Mouse (Mus musculus) cerebellum, adult 2 months (tissue): Measurements from ENCODE around the gene Ddb1. TPM values are rescaled to one million over a fixed set of nuclear protein-coding genes. Genes with fewer than 3 reads are reported as not detected.

ENCODE experiments used
- DNase-seq, 2 experiments: peaks; one replicate each; pipeline ENCODE4 v3.0.0; 2021
- H3K27ac ChIP-seq: fragments of 200-500 bp; 2 replicates; pipeline ENCODE4 v1.5.1; 2012; ENCODE audit warnings: low read length, control low read depth, inconsistent platforms; ENCODE audit not compliant: insufficient read depth
- H3K27me3 ChIP-seq: fragments of 200-500 bp; 2 replicates; pipeline ENCODE4 v1.6.1; 2012; ENCODE audit warnings: inconsistent platforms, mild to moderate bottlenecking, low read length, moderate library complexity; ENCODE audit not compliant: control insufficient read depth, insufficient read depth
- H3K4me1 ChIP-seq: fragments of 200-500 bp; 2 replicates; pipeline ENCODE4 v1.6.1; 2011; ENCODE audit warnings: low read length; ENCODE audit not compliant: control insufficient read depth, insufficient read depth
- H3K4me3 ChIP-seq: fragments of 200-500 bp; replicated peaks from 2 replicates; pipeline ENCODE3; 2011; ENCODE audit warnings: mild to moderate bottlenecking, low read depth, low read length, control low read depth; ENCODE audit not compliant: insufficient read depth
- CTCF ChIP-seq: fragments of 200-500 bp; IDR thresholded peaks from 2 replicates; pipeline ENCODE4 v1.5.1; 2011; ENCODE audit warnings: low read depth, mild to moderate bottlenecking, control low read depth, low read length, moderate library complexity, borderline replicate concordance; ENCODE audit not compliant: insufficient read depth
- POLR2A ChIP-seq: fragments of 200-500 bp; IDR thresholded peaks from 2 replicates; pipeline ENCODE4 v1.6.1; 2011; ENCODE audit warnings: low read length, control low read depth, borderline replicate concordance; ENCODE audit not compliant: insufficient read depth
- WGBS: fragments of 180-500 bp; shearing (Covaris S2); methylation state at CpG from one replicate; pipeline ENCODE4 v1.1.7; 2018; 5-methylcytosine and 5-hydroxymethylcytosine counted together
- polyA plus RNA-seq: library from polyadenylated mRNA; depleted of rRNA; stranded (reverse); fragments of >200 nt; gene quantifications from 2 replicates; pipeline ENCODE4 v1.2.3, GENCODE M21; 2012; rRNA removed

Ddb1 gene
- polyA plus RNA-seq, 1 experiment: 148 TPM

- TF ChIP-seq POLR2A (no peak), CTCF (no peak)
- no peak overlapping the region for H3K27ac ChIP-seq
- 88% methylated on average over 16 of the region's 16 CpGs for WGBS
- DNase-seq: no peak
- peaks cover 5% of the 10 kb centered on the region; the same call in 1 of the 2 replicates for H3K4me1 ChIP-seq
- no peak overlapping the region for H3K4me3 ChIP-seq
- no peaks in the 10 kb centered on the region for H3K27me3 ChIP-seq
Measured at GRCm38 (mm10) chr19:10676656-10677055, 71.5 kb downstream of the Ddb1 start.

DNA sequence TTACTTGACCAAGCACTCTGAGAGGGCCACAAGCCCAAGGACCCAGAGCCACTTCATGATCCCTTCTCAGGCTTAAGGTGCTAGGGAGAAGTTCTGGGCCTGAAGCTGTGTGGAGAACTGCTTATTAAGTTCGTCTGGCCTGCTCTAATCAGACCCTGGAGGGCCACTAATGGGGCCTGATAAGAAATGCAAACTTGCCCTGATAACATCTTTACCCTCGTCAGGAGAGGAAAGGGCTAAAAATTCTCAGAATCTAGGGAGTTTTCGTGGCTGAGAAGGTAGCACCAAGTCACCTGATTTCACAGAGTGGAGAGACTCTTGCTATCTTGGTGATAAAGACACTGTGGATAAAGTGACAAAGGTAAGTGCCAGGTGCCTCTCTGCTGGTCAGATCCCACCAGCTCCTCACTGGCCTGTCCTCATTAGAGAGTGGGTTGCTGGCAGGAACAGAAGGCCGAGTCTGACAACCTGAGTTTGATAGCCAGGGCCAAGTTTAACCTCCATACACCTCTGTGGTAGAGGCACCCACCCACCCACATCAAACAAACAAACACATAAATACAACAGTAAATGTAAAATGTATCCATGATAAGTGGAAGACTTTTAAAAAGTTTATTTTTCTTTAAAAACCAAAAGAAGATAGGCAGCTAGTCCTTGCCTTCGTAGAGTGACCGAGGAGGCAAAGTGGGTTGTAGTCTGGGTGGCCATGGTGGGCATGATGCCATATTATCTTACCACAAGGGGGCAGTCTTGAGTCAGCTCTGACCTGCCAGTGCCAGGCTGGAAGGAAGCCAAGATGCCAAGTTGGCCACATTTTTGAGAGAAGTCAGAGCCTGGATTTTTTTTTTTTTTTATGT, 73.0 kb downstream of the Ddb1 start, which contains the start of gene Pga5:
Gene Pga5 (minus strand): TSS at position 157 of the 857 bp plus-strand sequence.
- Histone ChIP-seq H3K27me3 (no peaks in the 10 kb centered on the region), H3K4me3 (no peak within 1 kb of the TSS), H3K27ac (peak within 1 kb of the TSS; percentile 52; the same call in 1 of the 2 replicates), H3K4me1 (peaks cover 5% of the 10 kb centered on the region; the same call in 1 of the 2 replicates)
- 31% methylated on average over 6 of the region's 6 CpGs for WGBS
- DNase-seq: peak; percentile 87 to 93
- TF ChIP-seq POLR2A (no peak), CTCF (peak; percentile 97)

DNA sequence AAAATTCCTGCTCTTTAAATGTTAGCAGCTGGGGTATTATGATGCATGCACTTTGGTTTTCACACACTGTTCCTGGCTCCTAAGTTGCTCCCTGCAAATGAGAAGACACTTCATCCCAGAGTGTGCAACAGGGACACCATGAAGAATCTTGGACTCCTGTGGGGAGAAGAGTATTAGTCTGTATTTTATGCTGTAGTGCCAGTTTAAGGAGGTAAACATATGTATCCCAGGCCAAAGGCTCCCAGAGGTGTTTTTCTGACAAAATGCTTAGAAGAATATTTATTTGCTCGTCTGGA, 73.6 kb downstream of the Ddb1 start:
- Histone ChIP-seq H3K27me3 (no peaks in the 10 kb centered on the region), H3K27ac (peak overlapping the region; percentile 52; the same call in 1 of the 2 replicates), H3K4me3 (no peak overlapping the region), H3K4me1 (peaks cover 5% of the 10 kb centered on the region; the same call in 1 of the 2 replicates)
- no peak for TF ChIP-seq CTCF
- no peak for TF ChIP-seq POLR2A
- no peak for DNase-seq
- 82% methylated on average over 1 of the region's 1 CpGs for WGBS

Other genes with a start within 250 kb of the Ddb1 start
- 173 and 187 TPM in 2 replicates for gene Syt7, start 216.2 kb upstream of the Ddb1 start, polyA plus RNA-seq
- gene Lrrc10b, start 147.9 kb upstream of the Ddb1 start, polyA plus RNA-seq: 0.54 and 0.57 TPM in 2 replicates
- 1.3 and 1.8 TPM in 2 replicates for gene Ppp1r32, start 122.4 kb upstream of the Ddb1 start, polyA plus RNA-seq
- 91.9 and 94.7 TPM in 2 replicates for gene Cpsf7, start 80.1 kb upstream of the Ddb1 start, polyA plus RNA-seq
- 60.4 and 61.5 TPM in 2 replicates for gene Sdhaf2, start 79.2 kb upstream of the Ddb1 start, polyA plus RNA-seq
- 20.8 and 22.4 TPM in 2 replicates for gene Tmem216, start 49.1 kb upstream of the Ddb1 start, polyA plus RNA-seq
- 11.7 and 12.0 TPM in 2 replicates for gene Cyb561a3, start 28.2 kb upstream of the Ddb1 start, polyA plus RNA-seq
- gene Tmem138, start 28.0 kb upstream of the Ddb1 start, polyA plus RNA-seq: 13.0 and 15.0 TPM in 2 replicates
- 12.2 and 14.4 TPM in 2 replicates for gene Tkfc, start 327 bp downstream of the Ddb1 start, polyA plus RNA-seq
- 0.20 and 0.21 TPM in 2 replicates for gene Vwce, start 28.9 kb downstream of the Ddb1 start, polyA plus RNA-seq
- not detected in 2 replicates for gene Pga5, start 72.7 kb downstream of the Ddb1 start, polyA plus RNA-seq
- 30.6 and 31.4 TPM in 2 replicates for gene Vps37c, start 83.4 kb downstream of the Ddb1 start, polyA plus RNA-seq
- gene Cd5, start 133.7 kb downstream of the Ddb1 start, polyA plus RNA-seq: 0.43 and 0.54 TPM in 2 replicates
- 0.05 and 0.10 TPM in 2 replicates for gene Cd6, start 224.7 kb downstream of the Ddb1 start, polyA plus RNA-seq
- 0.51 and 0.62 TPM in 2 replicates for gene Slc15a3, start 234.4 kb downstream of the Ddb1 start, polyA plus RNA-seq